Mouse (Mus musculus): ENCODE results near the gene Scgb1a1. TPM values are rescaled to one million over a fixed set of nuclear protein-coding genes. Genes with fewer than 3 reads are reported as not detected.
"Not testable (repeated sequence)": the region's sequence is repeated elsewhere in the genome, so short reads cannot be mapped to it uniquely, and the experiment has no call there.

Gene Scgb1a1
- polyA plus RNA-seq, 1 experiment from 2014 or later, result not detected

- Histone ChIP-seq H3K9me3 (ENCODE audit: control insufficient read depth, low read length) (no peaks in the 10 kb centered on the region), H3K9ac (ENCODE audit: low read length) (no peak overlapping the region), H3K4me1 (replicated peaks; ENCODE audit: control insufficient read depth, insufficient read depth, low read length) (no peaks in the 10 kb centered on the region), H3K4me2 (ENCODE audit: low read depth, low read length, severe bottlenecking) (no peak overlapping the region), H3K27ac (ENCODE audit: low read depth, low read length) (no peak overlapping the region), H3K27me3 (ENCODE audit: control insufficient read depth, insufficient read depth, low read length) (no peaks in the 10 kb centered on the region), H3K36me3 (ENCODE audit: control insufficient read depth, insufficient read depth, low read length) (no peaks in the 10 kb centered on the region), H3K4me3 (ENCODE audit: low read depth, low read length) (no peak overlapping the region)
- 75% methylated on average over 4 of the region's 4 CpGs for WGBS
- ATAC-seq (replicated peaks; ENCODE audit: low FRiP score) (no peak), DNase-seq (ENCODE audit: low spot score) (no peak)
Measured at GRCm38 (mm10) chr19:9090191-9090590, 2.4 kb upstream of the Scgb1a1 start.

DNA sequence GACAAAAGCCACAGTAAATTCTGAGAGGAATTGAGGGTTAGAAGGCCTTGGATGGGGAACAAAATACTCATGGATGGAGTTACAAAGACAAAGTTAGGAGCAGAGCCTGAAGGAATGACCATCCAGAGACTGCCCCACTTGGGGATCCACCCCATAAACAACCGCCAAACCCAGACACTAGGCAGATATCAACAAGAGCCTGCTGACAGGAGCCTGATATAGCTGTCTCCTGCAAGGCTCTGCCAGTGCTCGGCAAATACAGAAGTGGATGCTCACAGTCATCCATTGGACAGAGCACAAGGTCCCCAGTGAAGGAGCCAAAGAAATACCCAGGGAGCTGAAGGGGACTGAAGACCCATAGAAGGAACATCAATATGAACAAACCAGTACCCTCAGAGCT is 3.9 kb downstream of the Scgb1a1 start:
- H3K4me2 ChIP-seq (ENCODE audit: low read depth, low read length, severe bottlenecking); H3K27ac ChIP-seq (ENCODE audit: low read depth, low read length); ATAC-seq (replicated peaks; ENCODE audit: low FRiP score); H3K36me3 ChIP-seq (ENCODE audit: control insufficient read depth, insufficient read depth, low read length); H3K9ac ChIP-seq (ENCODE audit: low read length); H3K4me1 ChIP-seq (replicated peaks; ENCODE audit: control insufficient read depth, insufficient read depth, low read length); H3K27me3 ChIP-seq (ENCODE audit: control insufficient read depth, insufficient read depth, low read length); DNase-seq (ENCODE audit: low spot score); H3K4me3 ChIP-seq (ENCODE audit: low read depth, low read length); H3K9me3 ChIP-seq (ENCODE audit: control insufficient read depth, low read length): not testable (repeated sequence)
- WGBS, result 86% methylated on average over 2 of the region's 2 CpGs

DNA sequence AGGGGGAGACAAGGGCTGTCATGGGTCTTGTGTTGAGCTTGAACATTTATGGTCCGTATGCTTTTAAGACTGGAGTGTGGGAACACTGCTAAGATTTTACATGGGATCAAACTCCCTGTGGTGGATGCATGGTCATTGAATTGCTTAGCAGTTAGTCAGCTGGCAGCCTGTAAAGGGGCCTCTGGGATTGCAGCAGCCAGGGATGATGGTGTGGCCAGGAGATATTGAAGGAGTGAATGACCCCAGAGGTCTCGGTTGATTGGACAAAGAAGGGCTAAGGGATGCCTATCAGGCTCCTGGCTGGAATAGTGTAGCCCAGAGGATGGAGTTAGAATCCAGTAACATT is 4.8 kb downstream of the Scgb1a1 start:
- H3K4me2 ChIP-seq (ENCODE audit: low read depth, low read length, severe bottlenecking), result no peak overlapping the region; the same call in 1 of the 2 replicates

DNA sequence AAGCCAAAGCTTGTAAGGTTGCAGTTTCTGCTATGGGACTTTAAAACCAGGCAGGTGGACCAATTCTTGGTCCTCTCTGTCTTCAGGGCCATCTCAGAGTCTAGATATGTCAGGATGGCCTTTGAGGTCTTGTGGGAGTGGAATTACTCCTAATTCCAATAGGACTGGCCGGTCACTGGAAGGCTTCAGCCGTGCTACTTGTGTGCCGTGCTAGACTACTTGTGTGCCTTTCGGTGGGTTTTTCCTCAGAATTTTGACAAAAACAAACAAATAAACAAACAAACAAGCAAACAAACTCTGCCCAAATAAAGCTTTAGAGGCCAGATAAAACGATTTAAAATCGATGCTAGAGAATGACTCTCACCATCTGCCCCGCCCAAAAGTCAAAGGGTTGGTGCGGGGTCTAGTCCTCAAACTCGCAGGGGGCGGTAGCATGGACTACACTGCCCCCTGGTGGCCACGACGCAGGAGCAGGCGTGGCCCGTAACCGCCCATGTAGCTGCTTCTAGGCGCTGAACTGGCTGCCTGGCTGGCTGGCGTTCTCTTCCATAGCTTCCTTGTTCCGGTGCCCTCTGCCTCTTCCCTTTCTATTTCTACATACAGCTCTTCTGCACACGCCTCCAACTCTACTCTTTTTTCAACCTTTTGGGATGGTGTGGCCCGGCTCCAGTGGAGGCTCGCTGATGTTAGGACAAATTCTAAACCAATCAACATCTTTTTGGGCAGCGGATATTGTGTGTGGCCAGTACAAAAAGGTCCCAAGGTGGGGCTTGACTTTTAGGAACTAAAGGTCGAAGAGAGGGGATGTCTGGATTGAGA is 5.4 kb downstream of the Scgb1a1 start:
- Histone ChIP-seq H3K27ac (ENCODE audit: low read depth, low read length) (no peak overlapping the region), H3K4me3 (ENCODE audit: low read depth, low read length) (peak overlapping the region; percentile 2; the same call in 1 of the 2 replicates), H3K9me3 (ENCODE audit: control insufficient read depth, low read length) (no peaks in the 10 kb centered on the region), H3K4me2 (ENCODE audit: low read depth, low read length, severe bottlenecking) (peak overlapping the region; percentile 6; the same call in 1 of the 2 replicates), H3K36me3 (ENCODE audit: control insufficient read depth, insufficient read depth, low read length) (no peaks in the 10 kb centered on the region), H3K4me1 (replicated peaks; ENCODE audit: control insufficient read depth, insufficient read depth, low read length) (no peaks in the 10 kb centered on the region), H3K27me3 (ENCODE audit: control insufficient read depth, insufficient read depth, low read length) (no peaks in the 10 kb centered on the region), H3K9ac (ENCODE audit: low read length) (no peak overlapping the region)
- 21% methylated on average over 23 of the region's 23 CpGs for WGBS
- DNase-seq (ENCODE audit: low spot score) (peak; percentile 93), ATAC-seq (replicated peaks; ENCODE audit: low FRiP score) (peak; percentile 93)

More for the DNA sequence above, 4.8 kb downstream of the Scgb1a1 start:
- no peaks in the 10 kb centered on the region for H3K4me1 ChIP-seq (replicated peaks; ENCODE audit: control insufficient read depth, insufficient read depth, low read length)
- 86% methylated on average over 2 of the region's 2 CpGs for WGBS
- no peak overlapping the region for H3K27ac ChIP-seq (ENCODE audit: low read depth, low read length)
- ATAC-seq (replicated peaks; ENCODE audit: low FRiP score) (no peak; the same call in 1 of the 2 replicates), DNase-seq (ENCODE audit: low spot score) (no peak)
- H3K36me3 ChIP-seq (ENCODE audit: control insufficient read depth, insufficient read depth, low read length), result no peaks in the 10 kb centered on the region
- H3K9me3 ChIP-seq (ENCODE audit: control insufficient read depth, low read length), result no peaks in the 10 kb centered on the region
- no peak overlapping the region for H3K4me3 ChIP-seq (ENCODE audit: low read depth, low read length)
- no peak overlapping the region for H3K9ac ChIP-seq (ENCODE audit: low read length)
- no peaks in the 10 kb centered on the region for H3K27me3 ChIP-seq (ENCODE audit: control insufficient read depth, insufficient read depth, low read length)

GRCm38 (mm10) chr19:9081311-9082190 is 6.2 kb downstream of the Scgb1a1 start:
- Histone ChIP-seq H3K27me3 (ENCODE audit: control insufficient read depth, insufficient read depth, low read length) (no peaks in the 10 kb centered on the region), H3K9me3 (ENCODE audit: control insufficient read depth, low read length) (no peaks in the 10 kb centered on the region), H3K9ac (ENCODE audit: low read length) (no peak overlapping the region), H3K4me2 (ENCODE audit: low read depth, low read length, severe bottlenecking) (no peak overlapping the region), H3K4me3 (ENCODE audit: low read depth, low read length) (no peak overlapping the region), H3K27ac (ENCODE audit: low read depth, low read length) (no peak overlapping the region), H3K4me1 (replicated peaks; ENCODE audit: control insufficient read depth, insufficient read depth, low read length) (no peaks in the 10 kb centered on the region), H3K36me3 (ENCODE audit: control insufficient read depth, insufficient read depth, low read length) (no peaks in the 10 kb centered on the region)
- ATAC-seq (replicated peaks; ENCODE audit: low FRiP score) (0 out of 2 replicates have a peak, but pooled peaks have one; percentile 27), DNase-seq (ENCODE audit: low spot score) (no peak)
- WGBS, result 88% methylated on average over 14 of the region's 14 CpGs

GRCm38 (mm10) chr19:9079916-9080315 is 7.8 kb downstream of the Scgb1a1 start:
- no peaks in the 10 kb centered on the region for H3K36me3 ChIP-seq (ENCODE audit: control insufficient read depth, insufficient read depth, low read length)
- no peak overlapping the region for H3K4me3 ChIP-seq (ENCODE audit: low read depth, low read length)
- H3K9ac ChIP-seq (ENCODE audit: low read length), result no peak overlapping the region
- DNase-seq (ENCODE audit: low spot score), result no peak
- 40% methylated on average over 7 of the region's 7 CpGs for WGBS
- ATAC-seq (replicated peaks; ENCODE audit: low FRiP score), result no peak
- H3K27me3 ChIP-seq (ENCODE audit: control insufficient read depth, insufficient read depth, low read length), result no peaks in the 10 kb centered on the region
- H3K4me1 ChIP-seq (replicated peaks; ENCODE audit: control insufficient read depth, insufficient read depth, low read length), result no peaks in the 10 kb centered on the region
- H3K9me3 ChIP-seq (ENCODE audit: control insufficient read depth, low read length), result no peaks in the 10 kb centered on the region
- H3K27ac ChIP-seq (ENCODE audit: low read depth, low read length), result no peak overlapping the region
- H3K4me2 ChIP-seq (ENCODE audit: low read depth, low read length, severe bottlenecking), result no peak overlapping the region

- no peak overlapping the region for H3K4me2 ChIP-seq (ENCODE audit: low read depth, low read length, severe bottlenecking)
- WGBS, result 79% methylated on average over 4 of the region's 4 CpGs
- H3K9me3 ChIP-seq (ENCODE audit: control insufficient read depth, low read length), result no peaks in the 10 kb centered on the region
- ATAC-seq (replicated peaks; ENCODE audit: low FRiP score) (no peak), DNase-seq (ENCODE audit: low spot score) (no peak)
- no peaks in the 10 kb centered on the region for H3K36me3 ChIP-seq (ENCODE audit: control insufficient read depth, insufficient read depth, low read length)
- no peaks in the 10 kb centered on the region for H3K27me3 ChIP-seq (ENCODE audit: control insufficient read depth, insufficient read depth, low read length)
- no peak overlapping the region for H3K27ac ChIP-seq (ENCODE audit: low read depth, low read length)
- H3K9ac ChIP-seq (ENCODE audit: low read length), result no peak overlapping the region
- no peak overlapping the region for H3K4me3 ChIP-seq (ENCODE audit: low read depth, low read length)
- H3K4me1 ChIP-seq (replicated peaks; ENCODE audit: control insufficient read depth, insufficient read depth, low read length), result no peaks in the 10 kb centered on the region
Measured at GRCm38 (mm10) chr19:9076982-9077660, 10.6 kb downstream of the Scgb1a1 start.

GRCm38 (mm10) chr19:9076035-9076434 is 11.7 kb downstream of the Scgb1a1 start:
- no peak overlapping the region for H3K27ac ChIP-seq (ENCODE audit: low read depth, low read length)
- 91% methylated on average over 3 of the region's 3 CpGs for WGBS
- no peak overlapping the region for H3K4me3 ChIP-seq (ENCODE audit: low read depth, low read length)
- ATAC-seq (replicated peaks; ENCODE audit: low FRiP score), result no peak
- H3K4me2 ChIP-seq (ENCODE audit: low read depth, low read length, severe bottlenecking), result no peak overlapping the region
- no peaks in the 10 kb centered on the region; the same call in 1 of the 2 replicates for H3K4me1 ChIP-seq (replicated peaks; ENCODE audit: control insufficient read depth, insufficient read depth, low read length)
- H3K9me3 ChIP-seq (ENCODE audit: control insufficient read depth, low read length), result no peaks in the 10 kb centered on the region
- H3K36me3 ChIP-seq (ENCODE audit: control insufficient read depth, insufficient read depth, low read length), result no peaks in the 10 kb centered on the region
- H3K9ac ChIP-seq (ENCODE audit: low read length), result no peak overlapping the region
- no peaks in the 10 kb centered on the region for H3K27me3 ChIP-seq (ENCODE audit: control insufficient read depth, insufficient read depth, low read length)
- no peak for DNase-seq (ENCODE audit: low spot score)

Measured in forebrain, embryonic 11.5 days (tissue).